Mouse (Mus musculus): ENCODE measurements at regions not wholly inside any gene's neighbourhood (a gene's known extent, or its start where the extent isn't known, plus 50 kb on each side); places are given as distances from the start of the nearest gene placed in this dataset.

DNA sequence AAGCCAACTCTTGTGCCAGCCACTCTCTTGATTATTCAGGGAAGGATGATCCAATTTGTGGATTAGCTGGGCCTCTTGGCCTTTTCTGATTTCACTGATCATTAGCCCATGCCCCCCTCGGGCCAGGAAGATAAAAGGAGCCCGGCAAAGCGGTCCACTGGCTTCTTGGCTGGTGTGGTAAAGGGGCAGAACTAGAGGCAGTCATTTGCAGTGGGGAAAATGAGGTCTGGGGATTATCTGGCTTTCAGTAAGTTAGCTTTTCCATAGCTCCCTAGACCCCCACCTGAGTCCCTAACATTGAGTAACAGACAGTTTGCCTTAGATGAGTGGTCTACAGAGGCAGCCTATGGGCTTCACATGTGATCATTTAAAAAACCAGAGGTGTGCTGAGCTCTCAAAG lies 163.7 kb downstream of the Insig2 start:
- no peak for DNase-seq (ENCODE audit: low spot score in 2 of 2)

DNA sequence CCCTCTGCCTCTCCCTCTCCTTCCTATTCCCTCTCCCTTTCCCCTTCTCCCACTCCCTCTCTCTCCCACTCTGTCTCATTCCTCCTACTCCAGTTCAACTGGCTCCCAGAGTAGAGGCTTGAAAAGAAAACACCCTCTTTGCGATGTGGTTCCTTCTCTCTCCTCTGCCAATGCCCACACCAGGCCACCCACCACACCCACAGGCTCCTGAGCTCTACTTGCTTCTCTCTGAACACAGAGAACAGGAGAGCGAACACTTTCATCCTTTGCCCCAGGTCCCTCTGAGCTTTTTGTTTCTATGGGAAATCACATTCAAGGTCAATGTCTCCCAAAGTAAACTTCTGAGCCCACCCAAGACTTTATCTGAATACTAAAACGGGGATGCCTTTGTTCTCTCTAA lies 155.8 kb downstream of the Insig2 start:
- DNase-seq (ENCODE audit: low spot score in 2 of 2): no peak

DNA sequence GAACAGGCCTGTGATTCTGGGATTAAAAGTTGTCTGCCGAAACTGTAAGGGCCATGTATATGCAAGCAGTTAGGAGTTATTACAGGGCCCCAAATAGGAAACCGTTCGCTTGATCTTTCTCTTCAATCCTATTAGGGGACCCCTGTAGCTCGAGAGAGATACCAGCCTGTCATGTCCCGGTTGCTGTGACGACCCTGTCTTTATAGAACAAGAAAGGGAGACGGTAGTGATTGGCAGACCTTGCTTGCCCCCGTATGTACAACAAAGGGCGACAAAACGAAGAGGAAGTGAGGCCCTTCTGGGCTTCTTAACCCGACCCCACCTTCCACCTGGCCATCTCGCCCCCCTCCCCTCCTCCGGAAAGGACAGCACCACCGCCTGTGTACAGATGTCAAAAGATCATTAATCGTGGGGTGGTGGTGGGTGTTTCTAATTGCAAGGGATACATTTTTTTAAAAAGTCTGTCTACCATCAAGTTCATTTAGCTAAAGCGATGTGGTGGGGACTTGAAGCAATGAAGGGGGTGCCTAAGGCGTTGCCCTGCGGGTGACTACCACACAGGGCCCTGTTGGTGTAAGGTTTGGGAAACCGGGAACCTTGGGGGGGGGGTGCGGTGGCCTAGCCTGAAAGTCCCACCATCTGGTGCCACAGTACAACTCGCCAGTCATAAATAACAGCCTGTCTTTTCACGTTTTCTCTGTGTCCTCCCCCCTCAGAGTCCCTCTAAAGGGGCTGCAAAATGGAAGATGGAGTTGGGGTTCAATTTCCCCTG lies 155.1 kb downstream of the Insig2 start:
- DNase-seq (ENCODE audit: low spot score in 2 of 2): peak in 1 of 2 experiments; percentile 3

DNA sequence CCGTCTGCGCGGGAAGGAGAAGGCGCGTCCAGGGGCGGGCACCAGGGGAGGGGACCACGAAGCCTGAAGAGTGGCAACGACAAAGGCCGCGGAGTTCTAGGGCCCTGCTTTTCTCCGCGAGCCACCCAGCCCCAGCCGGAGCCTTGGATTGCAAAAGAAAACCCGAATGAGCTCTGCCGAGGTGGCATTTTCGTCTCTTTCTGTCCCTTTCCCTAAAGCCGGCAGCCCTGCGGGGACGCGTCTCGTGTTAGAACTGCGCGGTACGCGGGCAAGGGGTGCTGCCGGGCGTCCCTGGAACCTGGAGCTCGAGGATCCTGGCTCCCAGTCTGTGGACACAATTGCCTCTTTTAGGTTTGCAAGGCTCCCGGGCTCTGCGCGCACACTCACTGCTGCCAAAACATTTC lies 154.5 kb downstream of the Insig2 start:
- DNase-seq (ENCODE audit: low spot score in 2 of 2): peak in 1 of 2 experiments; percentile 32

DNA sequence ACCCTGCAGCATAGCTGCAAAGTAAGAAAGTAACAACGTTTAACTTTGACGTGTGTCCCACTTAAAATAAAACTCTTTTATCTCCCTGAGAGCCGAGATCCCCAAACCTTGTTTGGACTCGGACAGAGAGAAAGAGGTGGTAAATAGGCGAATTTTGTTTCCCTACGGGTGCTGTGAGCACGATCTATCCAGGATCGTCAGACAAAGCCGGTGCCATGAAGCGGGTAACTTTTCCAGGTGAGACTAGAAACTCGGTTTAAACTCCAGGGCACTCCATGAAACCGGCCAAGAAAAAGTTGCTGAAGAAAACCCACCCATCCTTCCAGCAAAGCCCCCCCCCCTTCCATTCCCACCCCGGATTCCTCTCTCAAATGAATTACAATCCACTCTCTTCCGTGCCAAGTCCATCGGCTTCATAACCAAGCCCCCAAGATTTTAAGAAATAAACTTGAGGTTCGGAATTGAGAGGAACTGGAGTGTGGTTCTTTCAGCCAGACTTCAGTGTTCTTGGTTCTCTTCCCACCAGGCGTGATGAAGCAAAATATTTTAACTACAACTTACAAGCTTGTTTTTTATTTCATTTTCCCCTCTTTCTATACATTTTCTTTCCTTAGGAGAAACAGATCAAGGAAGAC lies 153.7 kb downstream of the Insig2 start:
- no peak for DNase-seq (ENCODE audit: low spot score in 2 of 2)

DNA sequence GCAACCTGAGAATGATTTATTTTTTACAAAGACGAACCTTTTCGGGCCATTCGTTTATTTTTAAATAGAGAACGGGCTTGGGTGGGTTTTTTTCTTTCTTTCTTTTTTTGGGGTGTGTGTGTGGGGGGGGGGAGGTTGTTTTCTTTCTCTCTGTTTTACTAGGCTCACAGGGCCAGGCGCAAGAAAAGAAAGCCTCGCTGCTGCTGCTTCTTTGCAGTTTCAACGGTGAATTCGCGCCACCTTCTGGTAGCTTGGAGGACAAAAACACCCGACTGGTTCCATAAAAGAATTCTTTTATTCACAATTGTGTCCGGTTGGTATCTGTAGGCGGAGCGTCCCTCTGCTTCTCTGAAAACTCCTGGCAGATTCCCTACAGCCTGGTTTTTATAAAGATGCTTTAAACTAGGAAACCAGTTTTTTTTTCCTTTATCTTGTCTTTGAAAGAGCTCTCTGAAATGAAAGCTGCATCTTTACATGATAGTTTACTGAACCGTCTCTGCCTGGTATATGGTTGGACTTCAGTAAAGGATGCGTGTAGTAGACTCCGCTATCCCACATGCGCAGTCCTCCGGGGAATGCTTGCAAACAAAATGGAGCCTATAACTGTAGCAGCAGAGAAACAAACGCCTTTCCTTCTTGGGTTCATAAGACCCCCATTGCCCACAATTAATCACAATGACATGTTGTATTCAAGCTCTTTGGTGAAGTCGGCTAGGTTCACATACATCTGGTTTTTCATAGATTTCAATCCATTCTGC lies 151.9 kb downstream of the Insig2 start:
- peak; percentile 63 to 87 for DNase-seq (ENCODE audit: low spot score in 2 of 2)

DNA sequence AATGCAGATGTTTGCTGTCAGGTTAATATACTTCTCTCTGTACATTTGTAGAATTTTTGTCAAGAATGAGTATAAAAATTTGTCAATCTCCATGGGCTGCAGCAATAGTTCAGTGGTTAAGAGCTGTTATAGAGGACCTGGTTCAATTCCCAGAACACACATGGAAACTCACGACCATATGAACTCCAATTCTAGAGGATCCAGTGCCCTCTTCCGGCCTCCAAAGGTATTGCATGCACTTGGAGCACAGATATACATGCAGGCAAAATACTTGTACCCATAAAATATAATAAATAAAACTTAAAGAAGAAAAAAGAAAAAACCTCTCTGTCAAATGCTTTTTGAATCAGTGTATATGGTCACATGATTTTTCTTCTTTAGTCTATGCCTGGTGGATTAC lies 143.5 kb downstream of the Insig2 start:
- no peak for DNase-seq (ENCODE audit: low spot score in 2 of 2)

DNA sequence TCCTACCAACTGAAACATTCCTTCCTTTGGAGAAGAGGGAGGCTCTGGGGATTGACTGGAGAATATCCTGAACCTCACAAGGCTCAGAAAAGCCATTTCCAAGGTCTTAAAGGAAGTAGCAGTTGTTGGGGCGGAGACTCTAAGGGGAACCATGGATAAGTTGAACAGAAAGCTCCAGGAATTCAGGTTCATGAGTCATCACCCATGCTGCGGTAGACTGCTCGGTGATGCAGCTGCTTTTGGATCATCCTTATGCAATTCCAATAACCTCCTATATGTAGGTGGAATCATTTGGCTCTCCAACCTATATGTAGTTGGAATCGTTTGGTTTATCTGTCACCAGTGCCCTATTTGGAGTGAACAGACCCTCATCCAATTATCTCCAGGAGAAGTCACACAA lies 137.6 kb downstream of the Insig2 start:
- no peak for DNase-seq (ENCODE audit: low spot score in 2 of 2)

DNA sequence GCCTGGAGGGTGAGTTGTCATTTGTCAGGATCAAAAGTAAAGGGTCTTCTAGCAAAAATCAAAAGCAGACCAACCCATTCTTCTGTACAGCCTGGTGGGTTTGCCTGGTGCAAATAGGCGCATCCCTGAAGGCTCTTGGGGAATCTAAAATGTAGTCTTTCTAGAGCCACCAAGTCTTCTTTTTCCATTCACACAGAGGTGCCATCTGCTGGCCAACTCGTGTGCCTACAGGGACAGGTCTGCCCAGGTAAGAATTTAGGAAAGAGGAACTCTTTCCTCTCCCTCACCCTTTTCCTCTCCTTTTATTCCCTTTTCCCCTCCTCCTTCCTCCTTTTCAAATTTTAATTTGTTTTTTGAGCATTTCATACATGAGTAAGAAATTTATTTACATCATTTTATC lies 116.5 kb downstream of the Insig2 start:
- peak in 1 of 2 experiments; percentile 8 for DNase-seq (ENCODE audit: low spot score in 2 of 2)

DNA sequence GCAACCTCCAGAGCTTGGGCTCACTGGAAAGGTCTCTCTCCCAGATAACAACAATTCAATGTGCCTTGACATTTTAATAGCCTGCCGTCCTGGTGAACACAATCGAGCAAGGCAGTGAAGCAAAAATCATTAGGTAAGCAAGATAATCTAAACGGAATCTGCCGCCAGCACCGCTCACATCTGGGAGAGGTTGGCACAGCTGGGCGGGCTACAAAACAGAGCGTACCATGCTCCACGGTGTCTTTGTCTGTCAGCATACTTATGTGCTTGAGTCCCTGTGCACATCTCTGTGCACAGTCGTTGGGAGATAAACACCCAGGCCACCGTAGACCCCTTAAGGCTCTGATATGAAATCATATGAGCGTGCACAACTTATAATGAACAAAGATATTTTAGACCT lies 108.1 kb downstream of the Insig2 start:
- no peak for DNase-seq (ENCODE audit: low spot score in 2 of 2)

DNA sequence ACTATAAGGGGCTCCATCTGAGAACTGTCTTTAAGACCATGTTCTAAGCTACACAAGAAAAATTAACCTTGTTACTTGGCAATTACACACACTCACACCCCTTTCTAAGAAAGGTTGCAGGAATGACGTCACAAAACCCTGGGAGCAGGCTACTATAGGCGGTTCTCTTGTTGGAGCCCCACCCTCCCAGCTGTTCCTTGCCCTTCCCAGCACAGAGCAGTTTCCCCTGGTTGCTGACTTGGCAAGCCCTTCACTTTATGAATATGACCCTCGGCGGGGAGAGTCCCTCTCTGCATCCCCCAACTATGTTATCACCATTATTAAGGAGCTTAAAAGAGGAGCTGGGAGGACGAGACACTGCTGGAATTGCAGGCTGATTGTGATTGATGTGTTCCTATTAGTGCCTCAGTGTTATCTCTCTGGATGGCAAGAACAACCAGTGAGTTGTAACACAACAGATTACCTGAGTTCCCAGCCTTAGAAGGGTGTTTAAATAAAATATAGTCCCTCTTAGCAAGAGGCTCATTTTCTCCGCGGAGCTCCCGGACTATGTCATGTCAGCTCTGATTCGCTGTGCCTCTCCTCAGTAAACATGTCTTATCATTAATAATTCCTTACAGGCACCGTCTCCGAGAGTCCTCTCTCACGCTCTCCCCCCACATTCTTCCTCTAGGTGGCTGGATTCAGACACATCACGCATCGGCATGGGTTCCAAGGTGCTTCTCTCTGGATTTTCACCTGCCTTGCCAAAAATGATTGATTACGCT lies 105.7 kb downstream of the Insig2 start:
- DNase-seq (ENCODE audit: low spot score in 2 of 2): no peak

DNA sequence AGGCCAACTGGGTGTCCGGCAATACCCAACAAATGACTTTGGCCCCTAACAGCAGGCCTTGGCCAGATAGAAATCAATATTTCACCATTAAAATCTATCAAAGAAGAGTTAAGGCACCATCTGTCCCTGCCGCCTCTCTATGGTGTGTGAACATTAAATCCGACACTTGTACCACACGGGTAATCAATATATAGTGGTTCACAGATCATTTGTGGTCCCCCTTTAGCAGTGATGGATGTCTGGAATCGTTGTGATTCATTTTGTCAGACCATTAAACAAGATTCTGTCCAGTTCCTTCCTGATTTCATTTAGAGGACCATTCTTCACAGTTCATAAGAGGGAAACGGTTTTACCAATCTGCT lies 105.2 kb downstream of the Insig2 start:
- no peak for DNase-seq (ENCODE audit: low spot score in 2 of 2)

DNA sequence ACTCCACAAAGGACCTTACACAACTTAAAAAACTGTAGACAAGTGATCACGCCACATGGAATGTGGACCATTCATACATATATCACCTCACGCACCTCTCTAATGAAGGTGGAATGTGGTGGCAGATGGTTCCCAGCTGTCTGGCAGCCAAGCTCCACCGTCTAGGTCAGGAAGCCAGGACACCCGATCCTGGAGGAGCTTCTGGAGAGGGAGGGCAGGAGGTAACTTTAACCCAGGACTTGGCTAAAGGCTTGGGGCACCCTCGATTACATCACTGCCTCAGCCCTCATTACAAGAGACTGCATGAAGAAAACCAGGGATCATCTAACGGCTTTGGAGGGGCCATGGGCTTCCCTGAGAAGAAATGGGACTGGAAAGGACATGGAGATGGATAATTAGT lies 88.8 kb downstream of the Insig2 start:
- no peak for DNase-seq (ENCODE audit: low spot score in 2 of 2)

DNA sequence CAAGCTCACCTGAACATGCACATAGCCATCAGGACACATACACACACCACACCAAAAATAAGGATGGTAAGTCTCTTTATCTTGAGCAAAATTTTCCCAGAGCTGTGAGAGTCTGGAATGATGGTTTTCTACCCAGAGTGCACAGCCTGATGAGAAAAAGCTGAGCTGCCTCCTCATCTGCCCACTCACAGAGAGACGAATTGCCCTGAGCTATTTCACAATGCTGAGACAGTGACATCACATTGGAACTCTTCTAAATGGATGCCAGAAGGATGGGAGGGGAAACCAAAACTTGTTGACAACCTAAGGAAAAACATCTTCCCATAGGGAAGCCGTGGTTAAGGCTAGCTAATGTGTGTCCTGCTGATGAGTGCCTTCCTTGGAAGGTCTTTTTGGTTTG lies 84.8 kb downstream of the Insig2 start:
- DNase-seq (ENCODE audit: low spot score in 2 of 2): no peak

DNA sequence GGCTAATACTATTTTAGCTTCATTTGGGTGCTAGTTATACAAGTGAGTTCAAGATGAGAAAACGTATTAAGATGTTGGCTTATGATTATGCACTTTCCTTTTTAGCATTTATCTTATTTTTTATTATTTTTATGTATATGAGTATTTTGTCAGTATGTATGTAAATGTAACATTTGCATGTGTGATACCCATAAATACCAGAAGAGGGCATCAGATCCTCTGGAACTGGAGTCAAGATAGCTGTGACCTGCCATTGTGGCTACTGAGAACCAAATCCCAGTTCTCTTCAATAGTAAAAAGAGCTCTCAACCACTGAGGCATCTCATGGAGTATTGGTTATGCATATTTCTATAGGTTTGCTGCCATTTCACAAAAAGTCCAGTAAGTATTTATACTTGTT lies 83.3 kb downstream of the Insig2 start:
- DNase-seq (ENCODE audit: low spot score in 2 of 2): no peak

DNA sequence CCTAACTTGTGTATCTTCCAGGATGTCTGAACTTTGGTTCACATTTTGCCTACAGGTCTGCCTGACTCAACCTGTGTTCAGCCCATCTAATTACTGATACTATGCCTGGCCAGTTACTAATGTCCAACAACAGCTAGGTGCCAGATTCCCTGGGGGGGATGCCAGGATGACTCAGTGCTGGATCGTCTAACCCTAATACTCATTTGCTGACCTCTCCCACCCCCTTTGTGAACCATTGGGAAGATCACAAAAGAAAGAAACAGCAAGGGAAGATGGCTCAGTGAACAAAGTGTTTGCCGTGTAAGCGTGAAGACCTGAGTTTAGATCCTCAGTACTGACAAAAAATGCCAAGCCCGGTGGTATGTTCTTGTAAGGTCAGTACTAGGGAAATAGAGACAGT lies 81.7 kb downstream of the Insig2 start:
- no peak for DNase-seq (ENCODE audit: low spot score in 2 of 2)

DNA sequence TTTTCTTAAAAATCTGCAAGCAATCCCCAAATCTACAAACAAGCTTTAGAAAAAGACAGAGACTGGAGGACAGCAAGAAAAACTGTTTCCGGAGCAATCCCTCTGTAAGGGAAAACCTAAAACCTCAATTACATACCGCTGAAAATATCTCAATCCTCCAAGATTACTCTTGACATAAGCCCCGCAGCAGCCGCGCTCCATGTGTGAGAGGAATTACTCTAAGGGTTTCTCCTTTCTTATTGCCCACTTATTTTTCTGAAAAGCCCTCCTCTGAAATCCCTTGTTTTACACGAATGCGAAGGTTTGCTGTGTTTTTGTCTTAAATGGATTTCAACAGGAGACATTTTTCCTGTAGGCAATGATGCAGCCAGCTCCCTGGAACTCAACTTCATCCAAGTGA lies 80.3 kb downstream of the Insig2 start:
- no peak for DNase-seq (ENCODE audit: low spot score in 2 of 2)

DNA sequence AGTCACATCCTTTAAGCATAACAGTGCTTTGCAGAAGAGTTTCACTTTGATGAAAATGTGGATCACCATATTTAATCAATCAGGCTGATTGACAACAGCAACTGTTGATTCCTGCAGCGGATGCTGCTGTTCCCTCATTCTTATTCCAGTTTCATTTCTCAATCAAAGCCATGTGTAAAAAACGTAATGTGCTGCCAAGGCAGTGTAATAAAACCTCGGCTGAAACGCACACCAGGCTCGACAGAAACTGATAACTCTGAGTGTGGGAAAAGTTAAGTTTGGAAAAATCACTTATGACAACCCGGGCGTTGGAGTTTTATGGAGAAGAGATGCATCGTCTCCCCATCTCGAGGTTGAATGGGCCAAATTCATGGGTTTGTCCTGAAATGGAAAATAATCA lies 78.2 kb downstream of the Insig2 start:
- DNase-seq (ENCODE audit: low spot score in 2 of 2): no peak
